Mouse (Mus musculus) kidney, adult 2 months (tissue): ENCODE measurements around the gene Map1lc3b. TPM values are rescaled to one million over a fixed set of nuclear protein-coding genes. Genes with fewer than 3 reads are reported as not detected.

Source experiments
- DNase-seq: peaks from one replicate; pipeline ENCODE4 v3.0.0; 2021
- H3K27ac ChIP-seq: fragments of 200-500 bp; 2 replicates; pipeline ENCODE4 v1.5.1; 2012; ENCODE audit warnings: low read depth, low read length, control low read depth, inconsistent platforms; ENCODE audit not compliant: insufficient read depth
- H3K27me3 ChIP-seq: fragments of 200-500 bp; replicated peaks from 2 replicates; pipeline ENCODE4 v1.6.1; 2012; ENCODE audit warnings: mild to moderate bottlenecking, moderate library complexity, low read length, inconsistent platforms; ENCODE audit not compliant: control insufficient read depth, insufficient read depth
- H3K36me3 ChIP-seq: fragments of 200-500 bp; 2 replicates; pipeline ENCODE4 v1.6.1; 2012; ENCODE audit warnings: mild to moderate bottlenecking, moderate library complexity, low read length, inconsistent platforms; ENCODE audit not compliant: control insufficient read depth, insufficient read depth
- H3K4me1 ChIP-seq: fragments of 200-500 bp; 2 replicates; pipeline ENCODE4 v1.6.1; 2011; ENCODE audit warnings: low read length; ENCODE audit not compliant: control insufficient read depth, insufficient read depth
- H3K4me3 ChIP-seq: fragments of 200-500 bp; 2 replicates; pipeline ENCODE4 v1.5.1; 2011; ENCODE audit warnings: mild to moderate bottlenecking, low read depth, low read length, control low read depth; ENCODE audit not compliant: insufficient read depth
- CTCF ChIP-seq: fragments of 200-500 bp; conservative IDR thresholded peaks from 2 replicates; pipeline ENCODE4 v1.5.1; 2011; ENCODE audit warnings: low read depth, mild to moderate bottlenecking, control low read depth, low read length, moderate library complexity, mixed read lengths; ENCODE audit not compliant: insufficient read depth, insufficient read length
- POLR2A ChIP-seq: fragments of 200-500 bp; IDR thresholded peaks from one replicate; pipeline ENCODE4 v1.6.1; 2011; ENCODE audit warnings: low read depth, low read length, control low read depth
- WGBS: fragments of 180-500 bp; shearing (Covaris S2); methylation state at CpG from one replicate; pipeline ENCODE4 v1.1.7; 2018; 5-methylcytosine and 5-hydroxymethylcytosine counted together
- polyA plus RNA-seq: library from polyadenylated mRNA; depleted of rRNA; stranded (reverse); fragments of >200 nt; gene quantifications from 2 replicates; pipeline ENCODE4 v1.2.3, GENCODE M21; 2012; rRNA removed

The Map1lc3b gene
- polyA plus RNA-seq, 1 experiment = 155 TPM

DNA sequence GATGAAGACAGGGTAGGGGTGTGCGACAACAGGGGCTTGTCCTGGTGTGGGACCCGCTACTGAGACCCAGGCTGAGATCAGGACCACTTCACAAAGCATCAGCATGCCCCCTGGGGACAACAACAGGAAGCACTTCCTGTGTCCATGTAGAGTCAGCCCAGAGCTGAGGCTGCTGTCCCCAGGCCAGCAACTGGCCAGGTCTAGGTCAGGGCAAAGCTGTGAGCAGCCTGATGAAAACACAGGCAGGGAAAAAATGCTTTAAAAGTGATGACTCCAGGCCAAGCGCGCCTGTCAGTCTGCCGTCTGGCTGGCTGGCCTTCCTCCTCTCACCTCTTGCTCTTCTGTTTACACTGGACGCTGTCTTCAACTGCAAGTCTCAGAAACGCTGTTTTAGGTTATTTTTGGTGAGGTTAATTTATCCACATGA, 41.5 kb downstream of the Map1lc3b start:
- Histone ChIP-seq H3K27me3 (no peaks in the 10 kb centered on the region), H3K27ac (peak overlapping the region; percentile 85), H3K36me3 (no peaks in the 10 kb centered on the region), H3K4me3 (no peak overlapping the region), H3K4me1 (peaks cover 36% of the 10 kb centered on the region)
- TF ChIP-seq POLR2A (no peak), CTCF (0 out of 2 replicates have a peak, but pooled peaks have one; percentile 7)
- peak; percentile 87 for DNase-seq
- 28% methylated on average over 7 of the region's 7 CpGs for WGBS

DNA sequence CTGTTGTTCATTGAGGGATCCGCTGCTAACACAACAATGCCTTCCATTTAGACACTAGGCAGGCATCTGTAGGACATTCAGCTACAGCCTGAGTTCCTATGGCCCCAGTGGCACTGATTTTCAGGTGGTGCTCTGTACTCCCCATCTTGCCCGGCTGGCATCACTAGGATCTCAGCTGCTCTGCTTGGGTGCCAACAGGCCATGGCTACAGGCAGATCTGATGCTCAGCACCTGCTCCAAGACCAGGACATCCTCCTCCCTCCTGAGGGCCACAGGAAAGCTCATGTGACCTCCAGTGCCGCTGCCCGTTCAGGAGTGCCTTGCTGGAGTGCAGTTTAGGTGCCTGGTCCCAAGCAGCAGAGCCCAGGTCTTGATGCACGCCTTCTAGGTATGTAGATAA, 42.2 kb downstream of the Map1lc3b start:
- 54% methylated on average over 5 of the region's 5 CpGs for WGBS
- Histone ChIP-seq H3K4me1 (peaks cover 42% of the 10 kb centered on the region), H3K4me3 (no peak overlapping the region), H3K36me3 (no peaks in the 10 kb centered on the region), H3K27me3 (no peaks in the 10 kb centered on the region), H3K27ac (peak overlapping the region; percentile 74)
- TF ChIP-seq CTCF (no peak), POLR2A (no peak)
- DNase-seq = no peak

DNA sequence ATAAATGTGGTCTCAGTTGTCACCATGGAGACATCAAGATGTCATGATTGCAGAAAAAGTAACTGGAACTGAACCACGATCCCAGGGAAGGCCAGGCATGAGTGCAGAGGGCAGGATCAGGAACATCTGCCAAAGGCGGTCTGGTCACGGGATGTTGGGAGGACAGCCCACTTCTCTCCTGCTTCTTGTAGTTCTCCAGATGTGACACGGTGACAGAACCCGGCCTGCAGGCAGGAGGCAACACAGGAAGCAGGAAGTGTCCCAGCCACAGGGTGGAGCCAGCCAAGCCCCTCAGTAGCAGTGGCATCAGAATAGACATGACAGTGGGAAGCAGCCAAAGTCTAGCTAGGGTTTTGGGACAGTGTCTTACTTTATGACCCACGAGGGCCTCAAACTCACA, 45.4 kb downstream of the Map1lc3b start:
- Histone ChIP-seq H3K27ac (peak overlapping the region; percentile 24), H3K27me3 (no peaks in the 10 kb centered on the region), H3K36me3 (no peaks in the 10 kb centered on the region), H3K4me1 (peaks cover 54% of the 10 kb centered on the region), H3K4me3 (no peak overlapping the region)
- TF ChIP-seq POLR2A = no peak
- no peak for TF ChIP-seq CTCF
- 22% methylated on average over 6 of the region's 6 CpGs for WGBS
- peak; percentile 90 for DNase-seq

DNA sequence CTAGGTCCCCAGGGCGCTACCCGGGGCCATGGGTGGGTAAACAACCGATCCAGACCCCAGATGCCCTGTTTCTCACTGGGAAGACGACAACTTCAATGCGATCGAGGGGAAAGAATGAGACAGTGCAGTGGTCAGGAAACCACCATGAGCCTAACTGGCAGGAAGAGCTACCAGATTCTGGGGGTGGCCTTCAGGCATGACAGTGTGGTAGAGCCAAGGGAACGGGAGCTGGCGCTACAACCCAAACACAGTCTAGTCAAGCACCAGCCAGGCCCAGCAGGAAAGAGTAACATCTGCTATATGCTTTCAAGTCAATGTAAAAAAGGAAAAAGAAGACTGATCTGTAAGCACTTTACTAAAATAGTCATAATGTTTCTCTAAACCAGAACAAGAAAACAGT, 46.0 kb downstream of the Map1lc3b start:
- TF ChIP-seq CTCF (no peak), POLR2A (no peak)
- 59% methylated on average over 8 of the region's 8 CpGs for WGBS
- Histone ChIP-seq H3K4me1 (peaks cover 58% of the 10 kb centered on the region), H3K36me3 (no peaks in the 10 kb centered on the region), H3K27me3 (no peaks in the 10 kb centered on the region), H3K4me3 (no peak overlapping the region), H3K27ac (peak overlapping the region; percentile 24)
- no peak for DNase-seq

DNA sequence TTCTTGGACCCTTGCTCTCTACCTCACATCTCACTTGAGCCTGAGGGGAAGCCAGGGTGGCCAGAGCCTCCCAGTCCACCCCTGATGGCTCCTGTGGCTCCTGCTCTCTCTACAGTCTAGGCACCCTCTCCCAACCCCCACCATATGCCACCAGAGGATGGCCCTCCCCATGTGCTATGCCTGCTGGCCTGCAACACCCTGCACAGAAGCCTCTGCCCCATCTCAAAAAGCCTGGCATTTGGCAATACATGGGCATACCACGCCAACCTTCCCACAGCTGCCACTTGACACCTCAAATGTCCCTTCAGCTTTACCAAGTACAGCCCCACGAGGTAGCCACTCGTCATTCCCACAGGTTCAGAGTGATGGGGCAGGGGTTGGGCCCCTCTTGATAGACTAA, 52.6 kb downstream of the Map1lc3b start:
- 53% methylated on average over 3 of the region's 3 CpGs for WGBS
- TF ChIP-seq POLR2A = no peak
- no peak for TF ChIP-seq CTCF

DNA sequence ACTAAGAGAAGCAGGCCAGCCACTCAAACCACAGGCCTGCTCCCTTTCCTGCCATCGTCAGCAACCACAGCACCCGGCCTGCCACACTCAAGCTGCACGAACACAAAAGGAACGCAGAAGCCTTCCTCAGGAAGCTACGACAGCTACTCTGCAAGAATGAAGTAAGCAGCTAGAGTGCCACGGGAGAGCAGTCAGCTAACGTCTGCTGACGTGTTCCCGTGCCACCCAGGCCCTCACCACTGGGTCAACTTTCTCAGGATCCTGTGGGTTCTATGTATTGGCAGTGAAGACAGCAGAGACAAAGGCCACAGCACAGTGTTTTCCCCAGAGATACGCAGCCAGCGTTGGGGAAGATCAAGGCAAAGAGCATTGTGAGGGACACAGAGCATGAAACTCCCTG, 53.2 kb downstream of the Map1lc3b start:
- Histone ChIP-seq H3K27me3 (no peaks in the 10 kb centered on the region), H3K4me1 (peaks cover 56% of the 10 kb centered on the region), H3K36me3 (no peaks in the 10 kb centered on the region), H3K27ac (peak overlapping the region; percentile 28; the same call in 1 of the 2 replicates), H3K4me3 (no peak overlapping the region)
- peak; percentile 51 for DNase-seq
- WGBS = 23% methylated on average over 11 of the region's 11 CpGs
- TF ChIP-seq CTCF = no peak
- no peak for TF ChIP-seq POLR2A

More for the DNA sequence above, 52.6 kb downstream of the Map1lc3b start:
- DNase-seq = no peak
- Histone ChIP-seq H3K4me1 (peaks cover 57% of the 10 kb centered on the region), H3K4me3 (no peak overlapping the region), H3K27me3 (no peaks in the 10 kb centered on the region), H3K27ac (no peak overlapping the region; the same call in 1 of the 2 replicates), H3K36me3 (no peaks in the 10 kb centered on the region)

DNA sequence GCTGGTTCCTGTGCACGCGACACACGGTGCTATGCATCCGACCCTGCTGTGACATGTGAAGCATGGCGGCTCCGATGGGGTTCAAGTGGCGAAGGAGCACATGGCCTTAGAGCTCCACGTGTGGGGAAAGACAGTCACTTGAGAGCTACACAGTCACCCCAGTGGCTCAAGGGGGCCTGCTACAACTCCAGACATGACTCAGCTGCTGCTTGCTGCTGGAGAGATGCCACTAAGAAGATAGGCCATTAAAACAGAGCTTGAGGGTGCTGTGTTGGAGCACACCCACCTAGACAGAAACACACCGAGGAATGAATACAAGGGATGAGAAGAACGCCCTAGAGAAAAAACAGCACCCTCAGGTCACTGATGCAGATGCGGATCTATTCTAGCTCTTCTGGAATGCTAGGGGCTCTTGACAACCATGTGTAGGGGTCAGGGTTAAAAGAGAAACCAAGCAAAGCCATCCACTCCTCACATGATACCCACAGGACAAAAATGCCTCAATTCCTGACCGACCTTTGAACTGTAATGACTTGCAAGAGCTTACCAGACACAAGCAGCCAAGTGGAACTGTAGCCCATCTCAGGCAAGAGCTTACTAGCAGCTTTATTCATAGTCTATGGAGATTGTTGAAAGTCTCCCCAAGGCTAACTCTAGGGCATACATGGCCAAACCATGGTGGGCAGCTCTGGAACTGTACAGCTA, 57.5 kb downstream of the Map1lc3b start:
- peak overlapping the region; percentile 91 for H3K27ac ChIP-seq

More for the DNA sequence above, 57.5 kb downstream of the Map1lc3b start:
- peaks cover 51% of the 10 kb centered on the region for H3K4me1 ChIP-seq
- H3K27me3 ChIP-seq = no peaks in the 10 kb centered on the region
- TF ChIP-seq POLR2A (no peak), CTCF (no peak)
- 46% methylated on average over 12 of the region's 12 CpGs for WGBS
- no peaks in the 10 kb centered on the region for H3K36me3 ChIP-seq
- peak; percentile 94 for DNase-seq
- H3K4me3 ChIP-seq = no peak overlapping the region

Other genes starting within 250 kb of the Map1lc3b start
- gene 1700018B08Rik, start 46.0 kb upstream of the Map1lc3b start, polyA plus RNA-seq = 0.22 TPM in 1 of 2 replicates, not detected in the other
- gene Fbxo31, start 11.6 kb upstream of the Map1lc3b start, polyA plus RNA-seq = 16.2 and 16.4 TPM in 2 replicates
- 31.4 and 37.0 TPM in 2 replicates for gene Zcchc14, start 62.5 kb downstream of the Map1lc3b start, polyA plus RNA-seq
- gene Jph3, start 139.3 kb downstream of the Map1lc3b start, polyA plus RNA-seq = 0.07 and 0.20 TPM in 2 replicates
- gene Klhdc4, start 239.2 kb downstream of the Map1lc3b start, polyA plus RNA-seq = 14.6 and 16.4 TPM in 2 replicates